In the genomic region with DNA sequence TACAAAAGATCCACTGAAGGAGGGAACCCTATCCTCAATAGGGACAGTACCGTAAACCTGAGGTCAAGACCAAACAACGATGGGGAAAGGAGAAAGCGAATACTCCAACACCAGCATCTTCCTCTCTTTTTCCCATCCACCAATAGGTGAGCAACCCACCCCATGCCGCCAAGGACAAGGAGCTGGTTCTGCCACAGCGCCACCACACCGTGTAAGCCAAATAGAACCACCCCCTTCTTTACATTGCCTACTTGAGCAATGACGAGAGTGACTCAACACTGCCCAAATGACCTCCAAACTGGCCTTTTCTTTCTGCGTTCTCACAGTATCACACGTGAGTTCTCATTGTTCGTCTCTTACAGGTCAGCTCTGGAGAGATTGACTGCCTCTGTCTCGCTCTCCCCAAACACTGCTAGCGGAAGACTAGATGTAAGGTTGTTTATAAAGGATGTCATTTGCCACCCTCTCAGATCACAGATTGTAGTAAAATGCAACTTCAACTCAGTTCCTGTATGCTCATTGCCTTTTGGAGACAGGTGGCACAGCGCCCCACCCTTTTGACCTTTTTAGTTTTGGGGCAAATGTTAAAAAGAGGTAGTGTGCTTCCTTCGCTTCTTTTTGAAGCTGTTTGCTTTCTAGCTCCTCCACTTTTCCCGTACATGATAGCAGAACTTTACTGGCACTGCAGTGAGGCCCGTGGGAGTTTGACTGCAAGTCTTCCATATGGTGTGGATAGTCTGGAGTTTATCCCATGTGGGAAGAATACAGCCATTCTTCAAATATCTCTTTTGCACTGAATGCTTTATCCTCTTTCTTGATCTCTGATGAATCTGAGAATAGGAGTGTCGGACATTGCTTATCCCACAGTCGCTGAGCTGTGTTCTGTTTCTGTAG, we compare ENCODE assay signal across 14 mouse cellular contexts. TPM values are rescaled to one million over a fixed set of nuclear protein-coding genes. Genes with fewer than 3 reads are reported as not detected.
DNase-seq lines count a peak whose midpoint lies in the region; ATAC-seq lines count a peak whose summit lies in the region.
"Had no signal": no experiment of that assay in that cellular context is flagged by ENCODE, and none has a peak within 500 bp of the region (broad histone marks: within the 10 kb centered on the region; RNA-seq: fewer than 3 reads in every experiment).

No protein-coding gene starts in this region.

- peak; percentile 9 for DNase-seq in lung, postnatal 36 days
- no peak for DNase-seq in lung, postnatal 14 days
- DNase-seq in induced T-regulatory cell, adult 2 months (ENCODE audit: low read depth), result peak; percentile 73
- peak; percentile 35 for DNase-seq in thymus, postnatal 25 days
- no peak for DNase-seq in urinary bladder, adult 18-20 months (ENCODE audit: low spot score in 2 of 2)
- no peak for DNase-seq in forebrain, embryonic 11.5 days (ENCODE audit: low spot score)
- no peak for DNase-seq in cerebellum, adult 8-10 months
- DNase-seq: gastrocnemius, postnatal 36 days; heart, postnatal 36 days; kidney, postnatal 10 days; retina, postnatal 1 day had no signal

- no peaks in the 10 kb centered on the region for H3K27me3 ChIP-seq in forebrain, embryonic 11.5 days (ENCODE audit: control insufficient read depth, insufficient read depth, low read length)
- H3K27me3 ChIP-seq: limb, embryonic 15.5 days had no signal

- no peak overlapping the region for H3K4me3 ChIP-seq in forebrain, embryonic 11.5 days (ENCODE audit: low read depth, low read length)
- H3K4me3 ChIP-seq: limb, embryonic 15.5 days had no signal

- H3K4me2 ChIP-seq in forebrain, embryonic 11.5 days (ENCODE audit: low read depth, low read length, severe bottlenecking), result no peak overlapping the region
- H3K4me2 ChIP-seq: limb, embryonic 15.5 days had no signal

- peak; percentile 40; the same call in 1 of the 2 replicates for ATAC-seq in neutrophil, adult 5-6 weeks (ENCODE audit: extremely low read depth, insufficient number of reproducible peaks, low FRiP score, poor library complexity, severe bottlenecking)
- no peak for ATAC-seq in forebrain, embryonic 11.5 days (replicated peaks; ENCODE audit: low FRiP score)
- ATAC-seq: lung, postnatal 0 days had no signal

- no peaks in the 10 kb centered on the region for H3K36me3 ChIP-seq in forebrain, embryonic 11.5 days (ENCODE audit: control insufficient read depth, insufficient read depth, low read length)

- WGBS in forebrain, embryonic 11.5 days, result 93% methylated on average over 18 of the region's 18 CpGs

- no peak overlapping the region for H3K9ac ChIP-seq in forebrain, embryonic 11.5 days (ENCODE audit: low read length)
- H3K9ac ChIP-seq: limb, embryonic 15.5 days had no signal

- H3K4me1 ChIP-seq in forebrain, embryonic 11.5 days (replicated peaks; ENCODE audit: control insufficient read depth, insufficient read depth, low read length), result no peaks in the 10 kb centered on the region
- H3K4me1 ChIP-seq: limb, embryonic 15.5 days had no signal

- H3K9me3 ChIP-seq in forebrain, embryonic 11.5 days (ENCODE audit: control insufficient read depth, low read length), result no peaks in the 10 kb centered on the region
- H3K9me3 ChIP-seq: limb, embryonic 15.5 days had no signal

- H3K27ac ChIP-seq in forebrain, embryonic 11.5 days (ENCODE audit: low read depth, low read length), result no peak overlapping the region
- H3K27ac ChIP-seq: limb, embryonic 15.5 days had no signal

RNA-seq across cellular contexts. Expression of gene Dph5, which starts 45.9 kb away (rescaled TPM):
- total RNA-seq in neutrophil, adult 5-6 weeks (2017), result 43.5 and 46.9 TPM in 2 replicates
- polyA plus RNA-seq in forebrain, embryonic 11.5 days (2014; fragmentation: Nextera tagmentation; extraction: Ambion mirVana), result 26.2 and 30.8 TPM in 2 replicates

Comparison
In these comparisons a context has a peak if more than half of its experiments do, and no peak if none do; other contexts are left out.
1. DNase-seq: peak in lung, postnatal 36 days (single experiment), induced T-regulatory cell, adult 2 months (single experiment) and thymus, postnatal 25 days (single experiment); none in lung, postnatal 14 days (single experiment), urinary bladder, adult 18-20 months (0 of 2), forebrain, embryonic 11.5 days (single experiment) and cerebellum, adult 8-10 months (single experiment).